Mouse (Mus musculus): Measurements from ENCODE around the gene Gm904. TPM values are rescaled to one million over a fixed set of nuclear protein-coding genes. Genes with fewer than 3 reads are reported as not detected.
"Not testable (repeated sequence)": the region's sequence is repeated elsewhere in the genome, so short reads cannot be mapped to it uniquely, and the experiment has no call there.

Gene Gm904
- not detected in 2 replicates for polyA plus RNA-seq (2012; rRNA removed)

GRCm38 (mm10) chr13:50642928-50643327 lies at the start of gene Gm904:
Gm904 (plus strand) TSS chr13:50643228.
- not testable (repeated sequence) for H3K27me3 ChIP-seq (ENCODE audit: control insufficient read depth, insufficient read depth, low read length); H3K36me3 ChIP-seq (ENCODE audit: control insufficient read depth, insufficient read depth, low read length); H3K27ac ChIP-seq (ENCODE audit: control insufficient read depth, insufficient read depth, low read length); DNase-seq; H3K4me3 ChIP-seq (ENCODE audit: control insufficient read depth, insufficient read depth, low read length); H3K4me1 ChIP-seq (replicated peaks; ENCODE audit: control insufficient read depth, insufficient read depth, low read length)

DNA sequence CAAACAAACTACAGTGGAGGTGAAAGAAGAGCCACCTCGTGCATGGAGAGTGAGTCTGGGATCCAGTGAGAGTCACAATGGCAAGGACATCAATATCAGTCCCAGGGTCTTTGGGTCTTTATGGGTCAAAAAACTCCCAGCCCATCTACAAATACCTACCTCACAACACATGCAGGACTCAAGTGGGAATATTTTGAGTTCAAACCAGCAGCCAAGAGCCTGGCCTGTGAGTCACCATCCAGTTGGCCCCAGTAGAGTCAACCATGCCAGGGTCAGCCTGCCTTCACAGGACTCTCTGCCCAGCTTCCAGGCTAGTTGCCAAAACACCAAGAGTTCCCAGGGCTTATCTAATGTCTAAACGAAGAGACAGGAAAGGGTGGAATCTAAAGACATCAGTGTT lies 5.7 kb downstream of the Gm904 start:
- WGBS: 81% methylated on average over 2 of the region's 2 CpGs
- DNase-seq; H3K4me1 ChIP-seq (replicated peaks; ENCODE audit: control insufficient read depth, insufficient read depth, low read length): not testable (repeated sequence)

More for the DNA sequence above, 5.7 kb downstream of the Gm904 start:
- H3K36me3 ChIP-seq (ENCODE audit: control insufficient read depth, insufficient read depth, low read length); H3K27me3 ChIP-seq (ENCODE audit: control insufficient read depth, insufficient read depth, low read length); H3K4me3 ChIP-seq (ENCODE audit: control insufficient read depth, insufficient read depth, low read length); H3K27ac ChIP-seq (ENCODE audit: control insufficient read depth, insufficient read depth, low read length): not testable (repeated sequence)

Other genes starting within 250 kb of the Gm904 start
- gene Fbxw17, start 225.4 kb upstream of the Gm904 start, polyA plus RNA-seq (2012; rRNA removed): 29.3 and 36.4 TPM in 2 replicates
- not detected in 2 replicates for gene Gm47429, start 199.3 kb upstream of the Gm904 start, polyA plus RNA-seq (2012; rRNA removed)
- not detected in 2 replicates for gene Nutm2, start 175.9 kb upstream of the Gm904 start, polyA plus RNA-seq (2012; rRNA removed)
- not detected in 2 replicates for gene Gm8765, start 55.1 kb downstream of the Gm904 start, polyA plus RNA-seq (2012; rRNA removed)

Data from thymus, adult 2 months (tissue).